Mouse (Mus musculus) hematopoietic stem cell, adult 5-6 weeks (primary cell): Measurements from ENCODE around the gene Ccdc155. TPM values are rescaled to one million over a fixed set of nuclear protein-coding genes. Genes with fewer than 3 reads are reported as not detected.
"Not testable (repeated sequence)": the region's sequence is repeated elsewhere in the genome, so short reads cannot be mapped to it uniquely, and the experiment has no call there.

ENCODE experiments used
- ATAC-seq, 2 experiments: fragments of 125-278 bp in 1 of 2; replicated peaks in 1 of 2; 2 replicates each; pipeline ENCODE4 v1.8.0; 2016 to 2017; ENCODE audit warnings: inconsistent platforms in 2 of 2, mild to moderate bottlenecking in 2 of 2, moderate number of reproducible peaks in 2 of 2, low read depth in 1 of 2, moderate TSS enrichment in 1 of 2; ENCODE audit not compliant: low FRiP score in 2 of 2, poor library complexity in 2 of 2, severe bottlenecking in 2 of 2, insufficient read depth in 1 of 2, low TSS enrichment in 1 of 2
- total RNA-seq: library from RNA; stranded (forward); fragments of 172-1452, 232-1000 nt; gene quantifications from 2 replicates; pipeline ENCODE4 v1.2.3, GENCODE M21; 2017

The Ccdc155 gene
- total RNA-seq, 1 experiment from 2014 or later: 0.60 TPM

DNA sequence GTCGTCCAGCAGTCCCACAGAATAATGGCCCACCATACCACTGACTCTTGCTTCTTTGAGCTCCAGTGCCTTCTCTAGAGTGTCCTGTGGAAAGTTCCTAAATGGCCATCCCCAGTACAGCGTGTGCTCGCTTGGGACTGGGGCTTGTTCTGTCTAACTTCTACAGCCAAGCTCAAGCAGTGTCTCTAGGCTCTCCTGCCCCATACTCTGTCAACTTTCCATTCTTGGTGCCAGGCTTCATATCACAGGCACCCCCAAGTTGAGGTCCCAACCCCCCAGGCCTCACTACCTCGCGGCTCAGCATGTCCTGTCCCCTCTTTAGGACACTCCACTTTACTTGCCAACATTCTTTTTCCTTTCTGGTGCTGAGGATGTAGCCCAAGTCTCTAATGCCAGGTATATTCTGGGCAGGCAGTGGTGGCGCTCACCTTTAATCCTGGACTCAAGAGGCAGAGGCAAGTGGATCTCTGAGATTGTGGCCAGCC, 44.3 kb downstream of the Ccdc155 start:
- ATAC-seq: no peak

DNA sequence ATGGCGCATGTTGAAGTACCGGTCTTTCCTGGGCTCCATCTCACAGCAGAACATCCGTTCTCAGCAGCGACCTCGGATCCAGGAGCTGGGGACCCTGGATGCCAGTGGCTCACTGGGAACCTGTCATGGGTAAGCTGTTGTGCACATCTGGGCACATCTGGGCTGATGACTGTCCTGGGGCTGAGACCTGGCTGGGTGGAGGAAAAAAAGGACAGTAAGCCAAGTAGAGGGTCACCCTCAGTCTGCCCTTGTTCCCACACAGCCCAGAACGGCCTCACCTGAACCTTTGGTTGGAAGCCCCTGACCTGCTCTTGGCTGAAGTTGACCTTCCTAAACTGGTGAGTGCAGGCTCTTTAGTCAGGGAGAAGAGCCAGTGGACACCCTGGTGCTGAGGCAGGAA, 45.7 kb downstream of the Ccdc155 start:
- ATAC-seq: no peak

DNA sequence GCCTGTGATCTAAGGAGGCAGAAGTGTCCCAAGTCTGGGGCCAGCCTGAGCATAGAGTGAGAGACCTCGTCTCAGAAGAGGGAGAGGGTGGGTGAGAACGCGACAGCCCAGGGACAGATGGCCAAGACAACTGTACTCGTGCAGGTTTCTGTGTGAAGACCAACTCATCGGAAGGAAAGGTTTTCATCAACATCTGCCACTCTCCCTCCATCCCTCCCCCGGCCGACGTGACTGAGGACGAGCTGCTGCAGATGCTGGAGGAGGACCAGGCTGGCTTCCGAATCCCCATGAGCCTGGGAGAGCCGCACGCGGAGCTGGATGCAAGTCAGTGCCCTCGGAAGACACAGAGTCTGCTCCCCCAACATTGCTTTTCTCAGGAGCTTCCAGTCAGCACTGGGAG, 47.2 kb downstream of the Ccdc155 start:
- no peak for ATAC-seq

DNA sequence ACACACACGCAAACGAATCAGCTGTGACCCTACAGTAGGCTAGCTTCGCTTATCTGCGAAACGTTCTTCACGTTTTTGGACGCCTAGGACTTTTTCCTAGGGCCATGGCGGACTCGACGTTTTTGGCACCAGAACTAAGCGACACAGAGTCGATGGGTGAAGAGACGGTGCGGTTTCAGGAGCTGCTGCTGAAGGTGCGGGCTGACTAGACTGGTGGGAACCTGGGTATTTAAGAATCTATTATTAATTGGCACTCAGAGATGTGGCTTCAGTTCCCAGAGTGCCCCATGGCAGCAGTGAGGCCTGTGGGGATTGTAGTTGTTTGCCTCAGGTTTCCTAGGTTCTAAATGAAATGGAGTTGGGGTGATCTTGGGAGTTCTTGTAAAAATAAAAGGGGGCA, 48.5 kb downstream of the Ccdc155 start:
- no peak for ATAC-seq

DNA sequence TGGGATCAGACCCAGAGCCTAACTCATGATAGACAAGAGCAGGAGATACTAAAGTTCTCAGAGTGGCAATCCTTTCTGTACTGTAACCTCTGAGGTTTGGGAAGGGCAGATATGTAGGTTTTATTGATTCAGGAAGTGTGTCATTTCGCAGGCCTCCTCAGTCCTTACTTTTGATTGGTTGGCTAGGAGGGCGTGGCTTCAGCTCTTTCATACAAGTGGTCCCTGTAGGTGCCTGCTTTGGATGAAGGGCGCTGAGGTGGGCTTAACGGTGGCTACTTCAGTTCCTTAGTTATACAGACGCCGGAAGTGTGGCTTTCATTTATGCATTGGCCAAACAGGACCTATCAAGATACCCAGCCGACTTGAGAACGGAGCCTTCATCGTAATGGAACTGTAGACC, 49.1 kb downstream of the Ccdc155 start:
- no peak for ATAC-seq

DNA sequence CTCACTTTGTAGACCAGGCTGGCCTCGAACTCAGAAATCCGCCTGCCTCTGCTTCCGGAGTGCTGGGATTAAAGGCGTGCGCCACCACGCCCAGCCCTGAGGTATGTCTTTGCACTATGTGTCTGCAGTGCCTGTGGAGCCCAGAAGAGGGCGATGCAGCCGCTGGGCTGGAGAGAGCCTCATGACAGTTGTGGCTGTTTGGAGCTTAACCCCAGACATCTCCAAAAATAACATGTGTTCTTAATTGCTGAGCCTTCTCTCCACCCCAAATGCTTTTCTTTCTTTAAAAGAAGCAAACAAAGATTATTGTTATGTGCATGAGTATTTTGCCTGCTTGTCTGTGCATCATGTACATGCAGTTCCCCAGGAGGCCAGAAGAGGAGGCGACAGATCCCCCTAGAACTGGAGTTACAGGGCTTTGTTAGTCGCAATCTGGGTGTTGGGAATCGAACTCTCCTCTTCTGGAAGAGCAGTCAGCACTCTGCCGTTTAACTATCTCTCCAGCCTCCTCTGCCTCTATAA, 49.6 kb downstream of the Ccdc155 start:
- no peak for ATAC-seq

DNA sequence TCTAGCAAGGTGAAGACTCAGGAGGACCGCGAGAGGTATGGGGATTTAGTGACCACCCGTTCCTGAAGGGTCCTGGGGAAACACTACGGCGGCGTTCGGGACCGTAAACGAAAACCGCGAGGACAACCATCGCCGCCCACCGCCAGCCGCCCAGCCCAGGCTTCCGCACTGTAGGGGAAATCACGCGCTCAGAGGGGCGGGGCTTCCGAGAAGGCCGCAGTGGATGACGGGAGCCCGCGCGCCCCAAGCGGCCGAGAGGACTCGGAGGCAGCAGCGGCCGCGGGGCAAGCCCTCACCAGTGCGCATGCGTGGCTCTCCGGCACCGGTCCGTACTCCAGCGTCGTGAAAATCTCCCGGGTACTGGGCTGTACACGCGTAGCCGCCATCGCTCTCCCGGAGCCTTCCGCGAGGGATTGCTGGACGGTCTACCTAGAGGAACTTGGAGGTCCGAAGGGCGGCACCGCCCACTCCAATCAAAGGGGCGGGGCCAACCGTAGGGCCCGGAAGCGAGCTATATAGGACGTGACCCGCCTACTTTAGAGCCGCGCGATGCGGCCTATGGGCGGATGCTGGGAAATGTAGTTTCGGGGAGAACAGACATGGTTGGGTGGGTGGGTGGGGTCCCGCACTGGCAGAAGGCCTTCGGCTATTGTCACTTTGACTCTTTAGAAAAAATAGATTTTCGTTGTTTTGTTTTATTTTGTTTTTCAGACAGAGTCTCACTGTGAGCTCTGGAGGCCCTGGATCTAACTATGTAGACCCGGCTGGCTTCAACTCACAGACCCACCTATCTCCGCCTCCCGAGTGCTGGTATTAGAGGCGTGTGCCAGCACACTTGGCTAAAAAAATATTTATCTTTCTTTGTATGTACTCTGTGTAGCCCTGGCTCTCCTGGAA, 50.3 kb downstream of the Ccdc155 start, which contains the start of the genes Pih1d1 and Aldh16a1:
Gene Pih1d1, plus strand, starts transcription at position 208 of the 897 bp plus-strand sequence.
Gene Aldh16a1, minus strand, starts transcription at position 489 of the 897 bp plus-strand sequence.
- ATAC-seq: peak; percentile 93 to 94

DNA sequence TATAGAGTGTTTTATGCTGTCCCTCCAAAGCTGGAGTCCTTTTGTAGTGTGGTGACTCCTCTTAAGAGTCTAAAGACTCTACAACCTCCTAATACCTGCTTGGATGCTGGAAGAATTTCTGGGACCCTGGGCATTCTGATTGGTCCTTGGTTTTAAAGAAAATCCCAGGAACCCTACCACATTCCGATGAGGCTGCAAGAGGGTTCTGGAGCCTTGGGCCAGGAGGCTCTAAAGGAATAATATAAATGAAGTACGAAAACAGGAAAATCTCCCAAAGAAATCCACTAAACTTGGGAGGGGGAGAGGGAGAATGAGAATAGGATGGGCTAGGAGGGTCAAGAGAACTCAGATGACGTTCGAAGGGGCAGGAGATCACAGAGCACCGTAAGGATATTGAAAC, 51.1 kb downstream of the Ccdc155 start:
- ATAC-seq: no peak

DNA sequence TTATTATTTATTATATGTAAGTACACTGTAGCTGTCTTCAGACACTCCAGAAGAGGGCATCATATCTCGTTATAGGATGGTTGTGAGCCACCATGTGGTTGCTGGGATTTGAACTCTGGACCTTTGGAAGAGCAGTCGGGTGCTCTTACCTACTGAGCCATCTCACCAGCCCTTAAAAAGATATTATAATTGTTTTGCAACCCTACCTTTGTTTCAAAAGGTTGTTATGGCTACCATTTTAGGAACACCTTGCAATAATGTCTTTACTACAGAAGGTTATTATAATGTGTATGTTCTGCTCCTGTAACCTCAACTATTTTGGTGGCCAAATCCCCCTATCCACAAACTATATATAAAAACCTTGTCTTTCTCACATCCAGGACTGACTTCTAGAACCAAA, 51.6 kb downstream of the Ccdc155 start:
- ATAC-seq: not testable (repeated sequence)

DNA sequence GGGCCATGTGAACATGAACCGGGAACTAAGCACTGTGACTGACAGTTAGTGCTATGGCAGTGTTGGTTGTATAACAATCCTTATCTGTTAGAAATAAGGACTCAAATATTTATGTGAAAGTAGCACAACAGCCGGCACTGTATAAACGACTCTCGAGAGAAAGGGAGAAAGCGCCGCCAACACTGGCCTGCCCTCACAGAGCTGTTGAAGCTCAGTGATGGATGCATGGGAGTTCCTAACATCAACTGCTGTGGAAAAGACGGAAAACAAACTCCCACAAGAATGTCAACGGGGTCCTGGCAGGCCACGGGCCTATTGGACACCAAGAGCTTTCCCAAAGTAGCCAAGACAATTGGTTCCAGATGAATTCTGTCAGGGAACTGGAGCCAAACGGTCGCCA, 53.4 kb downstream of the Ccdc155 start:
- no peak for ATAC-seq

DNA sequence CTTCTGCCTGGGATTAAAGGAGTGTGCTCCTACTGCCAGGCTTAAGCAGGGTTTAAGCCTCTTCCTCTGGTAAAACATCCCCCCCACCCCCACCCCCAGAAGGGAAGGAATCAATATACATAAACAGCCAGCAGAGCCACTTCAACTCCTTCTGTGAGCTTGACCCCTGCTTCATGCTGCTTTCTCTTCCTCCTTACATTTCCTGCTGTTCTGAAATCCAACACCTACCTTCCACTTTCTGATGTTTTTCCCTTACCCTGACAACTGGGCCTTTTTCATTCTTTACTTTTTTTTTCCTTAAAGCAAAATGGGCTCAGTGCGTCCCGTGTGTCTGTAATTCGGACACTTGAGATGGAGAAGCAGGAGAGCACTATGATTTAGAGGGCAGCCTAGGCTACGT, 54.4 kb downstream of the Ccdc155 start:
- no peak for ATAC-seq

DNA sequence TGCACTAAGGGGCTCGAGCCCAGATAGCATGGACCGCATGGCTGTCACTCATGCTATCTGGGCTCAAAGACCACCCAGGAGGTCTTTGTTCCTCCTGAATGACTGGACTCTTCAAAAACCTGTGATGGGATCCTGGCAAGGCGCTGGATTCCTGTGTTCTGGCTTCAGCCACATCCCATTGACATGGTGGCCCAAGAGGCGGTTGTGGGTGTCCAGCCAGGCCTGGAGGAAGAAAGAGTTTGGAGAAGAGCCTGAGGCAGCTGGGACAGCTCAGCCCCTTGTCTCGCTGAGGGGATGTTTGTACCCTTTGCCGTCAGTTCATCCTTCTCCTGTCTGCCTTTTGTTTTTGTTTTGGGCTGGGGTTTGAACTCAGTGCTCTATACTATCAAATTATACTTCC, 55.1 kb downstream of the Ccdc155 start:
- ATAC-seq: no peak

DNA sequence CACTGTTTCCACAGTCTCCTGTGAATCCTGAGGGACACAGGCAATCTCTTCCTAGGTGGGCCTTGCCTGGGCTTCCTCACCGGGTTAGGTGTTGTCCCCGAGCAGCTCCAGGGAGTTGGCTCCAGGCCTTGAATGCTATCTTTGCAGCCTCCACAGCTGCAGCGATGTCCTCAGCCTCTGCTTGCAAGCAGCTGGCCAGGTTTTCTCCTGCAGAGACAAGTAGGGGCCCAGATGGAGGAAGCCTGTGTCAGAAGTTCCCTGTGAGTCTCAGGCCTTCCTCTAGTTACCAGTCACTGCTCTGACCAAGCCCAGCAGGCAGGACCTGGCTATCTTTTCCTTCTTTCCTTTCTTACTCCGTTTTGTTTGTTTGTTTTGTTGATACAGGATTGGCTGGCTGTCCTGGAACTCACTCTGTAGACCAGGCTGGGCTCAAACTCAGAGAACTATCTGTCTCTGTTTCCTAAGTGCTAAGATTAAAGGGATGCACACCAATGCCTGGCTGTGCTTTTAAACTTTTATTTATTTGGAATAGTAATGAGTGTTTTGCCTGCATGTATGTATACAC, 56.1 kb downstream of the Ccdc155 start:
- no peak for ATAC-seq

DNA sequence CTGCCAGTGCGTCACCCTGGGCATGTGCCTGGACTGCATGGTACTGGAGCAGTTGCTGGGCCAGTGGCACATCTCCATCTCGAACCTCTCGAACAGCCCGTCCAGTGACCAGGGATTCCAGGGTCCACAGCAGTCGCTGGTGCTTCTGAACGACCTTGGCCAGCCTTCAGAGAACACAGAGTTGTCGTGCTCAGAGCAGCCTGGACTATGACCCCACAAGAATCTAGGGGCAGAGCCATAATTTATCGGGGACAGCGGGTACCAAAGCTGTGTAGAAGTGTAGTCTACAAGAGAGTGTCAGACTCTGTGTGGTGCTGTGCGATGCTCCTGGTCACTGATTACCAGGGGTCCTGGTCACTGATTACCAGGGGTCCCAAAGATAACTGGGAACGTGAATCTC, 56.8 kb downstream of the Ccdc155 start:
- ATAC-seq: no peak

DNA sequence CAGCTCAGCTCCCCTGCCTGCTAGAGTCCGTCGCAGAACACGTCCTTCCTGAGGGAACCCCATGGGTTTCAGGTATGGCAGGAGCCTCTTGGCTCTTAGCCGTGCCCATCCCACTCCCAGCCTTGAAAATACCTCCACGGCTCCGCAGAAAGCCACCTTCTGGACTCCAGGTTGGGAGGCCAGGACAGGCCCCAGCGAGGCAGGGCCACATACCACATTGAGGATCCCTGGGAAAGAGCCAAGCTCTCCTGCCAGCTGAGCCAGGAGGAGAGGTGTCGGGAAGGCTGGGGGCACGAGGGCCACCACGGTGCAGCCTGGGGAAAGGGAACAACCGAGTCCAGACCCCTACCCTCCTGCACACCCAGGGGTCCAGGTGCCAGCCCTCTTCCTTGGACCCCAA, 57.4 kb downstream of the Ccdc155 start:
- no peak for ATAC-seq

DNA sequence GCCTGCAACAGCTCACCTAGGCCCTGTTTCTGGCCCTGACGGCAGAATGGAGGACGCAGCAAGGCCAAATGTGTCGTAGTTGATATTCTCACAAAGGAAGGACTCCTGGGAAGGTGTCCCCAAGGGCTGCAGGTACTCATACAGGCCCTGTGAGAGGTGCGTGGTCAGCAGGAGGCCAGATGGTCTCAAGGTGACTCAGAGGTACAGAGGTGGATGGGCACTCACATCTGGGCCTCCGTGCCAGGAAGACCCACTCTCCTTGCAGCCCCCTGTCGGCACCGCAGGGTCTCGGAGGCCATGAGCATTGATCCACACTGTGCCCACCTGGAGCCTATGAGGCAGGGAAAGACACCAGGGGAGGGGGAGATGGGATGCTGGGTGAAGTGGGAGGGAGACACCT, 59.2 kb downstream of the Ccdc155 start:
- no peak for ATAC-seq

DNA sequence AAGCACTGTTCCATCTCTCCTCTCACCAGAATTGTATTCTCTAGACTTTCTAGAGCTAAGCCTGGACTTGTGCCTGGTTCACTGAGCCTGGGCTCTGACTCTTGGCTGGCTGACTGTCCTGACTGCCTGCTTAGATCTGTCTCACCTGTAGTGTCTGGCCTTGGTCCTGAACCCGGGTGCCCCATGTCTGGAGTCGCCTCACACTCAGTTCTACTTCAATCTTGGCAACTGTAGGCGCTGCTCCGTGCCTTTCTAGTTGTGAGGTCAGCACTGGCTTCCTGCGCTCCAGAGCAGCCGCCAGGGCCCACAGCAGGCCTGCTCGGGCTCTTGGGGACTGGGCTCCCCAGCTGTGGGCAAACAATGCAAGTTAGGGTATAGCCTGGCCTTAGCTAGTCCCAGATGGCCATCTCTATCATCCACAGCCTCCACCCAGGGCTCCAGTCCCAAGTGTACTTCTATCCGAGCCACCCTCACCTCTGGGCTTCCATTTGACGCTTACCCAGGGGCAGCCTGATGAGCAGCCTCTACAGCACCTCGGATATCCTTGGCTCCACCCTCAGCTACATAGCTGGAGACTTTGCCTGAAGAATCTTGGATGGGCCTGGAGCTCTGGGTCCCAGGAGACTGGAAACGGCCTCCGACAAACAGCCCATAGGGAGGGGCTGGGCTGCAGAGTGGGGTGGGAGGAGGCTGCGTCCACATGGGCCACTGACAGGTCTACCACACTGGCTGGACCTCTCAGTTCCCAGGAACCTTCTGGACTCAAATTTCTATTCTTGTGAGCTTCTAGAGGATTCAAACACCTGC, 60.1 kb downstream of the Ccdc155 start:
- ATAC-seq: no peak

DNA sequence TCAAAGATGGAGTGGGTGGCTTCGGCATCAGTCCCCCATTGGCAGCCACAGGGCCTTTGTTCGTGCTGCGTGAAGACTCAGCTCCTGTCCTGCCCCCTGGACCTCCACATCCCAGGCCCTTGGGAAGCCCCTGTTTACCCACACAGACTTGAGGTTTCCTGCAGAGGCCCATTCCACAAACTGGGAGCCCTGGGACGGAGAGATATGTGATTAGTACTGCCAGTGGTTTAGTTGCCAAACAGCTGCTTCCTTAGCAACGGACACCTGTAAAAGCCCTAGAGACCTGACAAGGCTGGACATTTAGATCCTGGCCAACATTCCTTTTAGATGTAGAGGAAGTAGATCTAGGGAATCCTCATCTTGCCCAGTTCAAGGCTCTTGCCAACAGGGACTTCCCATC, 62.8 kb downstream of the Ccdc155 start:
- ATAC-seq: no peak
